Mouse (Mus musculus) lung, embryonic 14.5 days (tissue): ENCODE measurements around the gene Gm20747. TPM values are rescaled to one million over a fixed set of nuclear protein-coding genes. Genes with fewer than 3 reads are reported as not detected.
"Not testable (repeated sequence)": the region's sequence is repeated elsewhere in the genome, so short reads cannot be mapped to it uniquely, and the experiment has no call there.

Source experiments
- ATAC-seq: fragments of 200-750 bp; cut with Nextera tagmentation; 2 replicates; pipeline ENCODE4 v1.8.0; 2017; ENCODE audit warnings: mild to moderate bottlenecking, moderate TSS enrichment, moderate library complexity; ENCODE audit not compliant: insufficient read depth
- DNase-seq: peaks from one replicate; pipeline ENCODE4 v3.0.0-alpha.2; 2015
- H3K27ac ChIP-seq: fragments of 300-500 bp; sonication (generic); 2 replicates; pipeline ENCODE4 v1.5.1; 2014; ENCODE audit warnings: low read depth, mild to moderate bottlenecking, moderate library complexity
- H3K27me3 ChIP-seq: fragments of 300-500 bp; sonication (generic); 2 replicates; pipeline ENCODE4 v1.6.1; 2014; ENCODE audit warnings: low read length, control low read depth; ENCODE audit not compliant: insufficient read depth
- H3K36me3 ChIP-seq: fragments of 300-500 bp; sonication (generic); 2 replicates; pipeline ENCODE4 v1.6.1; 2014; ENCODE audit warnings: control low read depth; ENCODE audit not compliant: insufficient read depth
- H3K4me1 ChIP-seq: fragments of 300-500 bp; sonication (generic); 2 replicates; pipeline ENCODE4 v1.6.1; 2014; ENCODE audit warnings: antibody characterized with exemption, control low read depth; ENCODE audit not compliant: insufficient read depth
- H3K4me2 ChIP-seq: fragments of 300-500 bp; sonication (generic); 2 replicates; pipeline ENCODE4 v1.6.1; 2014; ENCODE audit warnings: mild to moderate bottlenecking
- H3K4me3 ChIP-seq: fragments of 300-500 bp; sonication (generic); 2 replicates; pipeline ENCODE4 v1.5.1; 2014; ENCODE audit warnings: low read depth, low read length
- H3K9ac ChIP-seq: fragments of 300-500 bp; sonication (generic); 2 replicates; pipeline ENCODE4 v1.6.1; 2014
- H3K9me3 ChIP-seq: fragments of 300-500 bp; sonication (generic); 2 replicates; pipeline ENCODE4 v1.6.1; 2016; ENCODE audit warnings: low read depth, low read length, control low read depth
- WGBS: fragments of 180-500 bp; shearing (Covaris S2); extraction: QIAGEN DNeasy Blood & Tissue Kit; methylation state at CpG from one replicate; pipeline ENCODE4 v1.1.7; 2014; 5-methylcytosine and 5-hydroxymethylcytosine counted together
- polyA plus RNA-seq: library from polyadenylated mRNA; unstranded; fragments of >200 nt; fragmentation: Nextera tagmentation; extraction: Ambion mirVana; gene quantifications from 2 replicates; pipeline ENCODE4 v1.2.1, GENCODE M21; 2014

Gene Gm20747
- polyA plus RNA-seq, result not detected in 2 replicates

- not testable (repeated sequence) for H3K9me3 ChIP-seq, ATAC-seq, H3K9ac ChIP-seq, H3K27ac ChIP-seq, H3K4me2 ChIP-seq, H3K36me3 ChIP-seq, H3K4me1 ChIP-seq, H3K4me3 ChIP-seq, DNase-seq, H3K27me3 ChIP-seq
- no CpG with 5 or more reads among the region's 3 CpGs for WGBS
Measured at GRCm38 (mm10) chrY:53418191-53418590, at the start of gene Gm20747. Gene Gm20747, minus strand, starts transcription at chrY:53418291.
